Mouse (Mus musculus): ENCODE data around the gene Pclo. TPM values are rescaled to one million over a fixed set of nuclear protein-coding genes. Genes with fewer than 3 reads are reported as not detected.
"Not testable (repeated sequence)": the region's sequence is repeated elsewhere in the genome, so short reads cannot be mapped to it uniquely, and the experiment has no call there.

Pclo gene
- 2.8 and 3.6 TPM in 2 replicates for polyA plus RNA-seq (2014; fragmentation: Nextera tagmentation; extraction: Ambion mirVana)

- Histone ChIP-seq H3K36me3 (ENCODE audit: control insufficient read depth, insufficient read depth, low read length) (no peaks in the 10 kb centered on the region), H3K4me3 (ENCODE audit: low read depth, low read length) (peak within 1 kb of the TSS; percentile 79), H3K4me2 (ENCODE audit: low read depth) (peak within 1 kb of the TSS; percentile 60), H3K9ac (ENCODE audit: low read length) (peak within 1 kb of the TSS; percentile 82), H3K9me3 (ENCODE audit: control insufficient read depth, low read length) (no peaks in the 10 kb centered on the region), H3K27ac (ENCODE audit: low read depth, low read length) (peak within 1 kb of the TSS; percentile 96), H3K4me1 (ENCODE audit: control insufficient read depth, insufficient read depth, low read length) (no peaks in the 10 kb centered on the region; the same call in 1 of the 2 replicates), H3K27me3 (ENCODE audit: control insufficient read depth, insufficient read depth, low read length) (no peaks in the 10 kb centered on the region)
- ATAC-seq (ENCODE audit: insufficient read depth, low FRiP score, low TSS enrichment) (peak; percentile 97), DNase-seq (ENCODE audit: low spot score) (peak; percentile 90)
- under 1% methylated on average over 83 of the region's 89 CpGs for WGBS
These were observed at the start of gene Pclo for GRCm38 (mm10) chr5:14514631-14515523. Gene Pclo (plus strand): TSS chr5:14514918.

- H3K36me3 ChIP-seq (ENCODE audit: control insufficient read depth, insufficient read depth, low read length); H3K4me1 ChIP-seq (ENCODE audit: control insufficient read depth, insufficient read depth, low read length); ATAC-seq (ENCODE audit: insufficient read depth, low FRiP score, low TSS enrichment); H3K9ac ChIP-seq (ENCODE audit: low read length); H3K4me3 ChIP-seq (ENCODE audit: low read depth, low read length); H3K27me3 ChIP-seq (ENCODE audit: control insufficient read depth, insufficient read depth, low read length); H3K4me2 ChIP-seq (ENCODE audit: low read depth); H3K27ac ChIP-seq (ENCODE audit: low read depth, low read length); DNase-seq (ENCODE audit: low spot score); H3K9me3 ChIP-seq (ENCODE audit: control insufficient read depth, low read length): not testable (repeated sequence)
- WGBS, result 67% methylated on average over 2 of the region's 2 CpGs
These were observed 20.3 kb upstream of the Pclo start for GRCm38 (mm10) chr5:14494431-14494830.

GRCm38 (mm10) chr5:14508522-14508921, 6.2 kb upstream of the Pclo start:
- Histone ChIP-seq H3K27ac (ENCODE audit: low read depth, low read length) (no peak overlapping the region), H3K4me2 (ENCODE audit: low read depth) (no peak overlapping the region), H3K27me3 (ENCODE audit: control insufficient read depth, insufficient read depth, low read length) (no peaks in the 10 kb centered on the region), H3K9me3 (ENCODE audit: control insufficient read depth, low read length) (no peaks in the 10 kb centered on the region), H3K9ac (ENCODE audit: low read length) (no peak overlapping the region), H3K4me3 (ENCODE audit: low read depth, low read length) (no peak overlapping the region), H3K4me1 (ENCODE audit: control insufficient read depth, insufficient read depth, low read length) (no peaks in the 10 kb centered on the region), H3K36me3 (ENCODE audit: control insufficient read depth, insufficient read depth, low read length) (no peaks in the 10 kb centered on the region)
- DNase-seq (ENCODE audit: low spot score), result no peak
- 85% methylated on average over 1 of the region's 1 CpGs for WGBS
- ATAC-seq (ENCODE audit: insufficient read depth, low FRiP score, low TSS enrichment), result no peak

- no peaks in the 10 kb centered on the region for H3K36me3 ChIP-seq (ENCODE audit: control insufficient read depth, insufficient read depth, low read length)
These were observed 5.1 kb upstream of the Pclo start for GRCm38 (mm10) chr5:14509621-14510020.

GRCm38 (mm10) chr5:14518131-14518832, 3.6 kb downstream of the Pclo start:
- ATAC-seq (ENCODE audit: insufficient read depth, low FRiP score, low TSS enrichment), result no peak
- WGBS, result 73% methylated on average over 4 of the region's 4 CpGs
- no peak overlapping the region for H3K4me3 ChIP-seq (ENCODE audit: low read depth, low read length)

More at GRCm38 (mm10) chr5:14509621-14510020, 5.1 kb upstream of the Pclo start:
- Histone ChIP-seq H3K4me3 (ENCODE audit: low read depth, low read length) (no peak overlapping the region), H3K27me3 (ENCODE audit: control insufficient read depth, insufficient read depth, low read length) (no peaks in the 10 kb centered on the region), H3K4me1 (ENCODE audit: control insufficient read depth, insufficient read depth, low read length) (no peaks in the 10 kb centered on the region), H3K9me3 (ENCODE audit: control insufficient read depth, low read length) (no peaks in the 10 kb centered on the region), H3K9ac (ENCODE audit: low read length) (no peak overlapping the region), H3K4me2 (ENCODE audit: low read depth) (no peak overlapping the region), H3K27ac (ENCODE audit: low read depth, low read length) (no peak overlapping the region)
- 80% methylated on average over 1 of the region's 1 CpGs for WGBS
- ATAC-seq (ENCODE audit: insufficient read depth, low FRiP score, low TSS enrichment) (no peak), DNase-seq (ENCODE audit: low spot score) (no peak)

GRCm38 (mm10) chr5:14522006-14522405, 7.3 kb downstream of the Pclo start:
- 81% methylated on average over 4 of the region's 4 CpGs for WGBS
- no peak overlapping the region for H3K27ac ChIP-seq (ENCODE audit: low read depth, low read length)
- no peak overlapping the region for H3K4me2 ChIP-seq (ENCODE audit: low read depth)

More at GRCm38 (mm10) chr5:14518131-14518832, 3.6 kb downstream of the Pclo start:
- Histone ChIP-seq H3K9ac (ENCODE audit: low read length) (no peak overlapping the region), H3K36me3 (ENCODE audit: control insufficient read depth, insufficient read depth, low read length) (no peaks in the 10 kb centered on the region), H3K27ac (ENCODE audit: low read depth, low read length) (no peak overlapping the region), H3K4me1 (ENCODE audit: control insufficient read depth, insufficient read depth, low read length) (no peaks in the 10 kb centered on the region; the same call in 1 of the 2 replicates), H3K27me3 (ENCODE audit: control insufficient read depth, insufficient read depth, low read length) (no peaks in the 10 kb centered on the region), H3K9me3 (ENCODE audit: control insufficient read depth, low read length) (no peaks in the 10 kb centered on the region), H3K4me2 (ENCODE audit: low read depth) (no peak overlapping the region)
- no peak for DNase-seq (ENCODE audit: low spot score)

GRCm38 (mm10) chr5:14526038-14526437, 11.3 kb downstream of the Pclo start:
- Histone ChIP-seq H3K4me1 (ENCODE audit: control insufficient read depth, insufficient read depth, low read length) (no peaks in the 10 kb centered on the region), H3K4me2 (ENCODE audit: low read depth) (no peak overlapping the region), H3K27ac (ENCODE audit: low read depth, low read length) (no peak overlapping the region), H3K27me3 (ENCODE audit: control insufficient read depth, insufficient read depth, low read length) (no peaks in the 10 kb centered on the region), H3K9ac (ENCODE audit: low read length) (no peak overlapping the region), H3K36me3 (ENCODE audit: control insufficient read depth, insufficient read depth, low read length) (no peaks in the 10 kb centered on the region), H3K9me3 (ENCODE audit: control insufficient read depth, low read length) (no peaks in the 10 kb centered on the region), H3K4me3 (ENCODE audit: low read depth, low read length) (no peak overlapping the region)
- ATAC-seq (ENCODE audit: insufficient read depth, low FRiP score, low TSS enrichment) (no peak), DNase-seq (ENCODE audit: low spot score) (no peak)

More at GRCm38 (mm10) chr5:14522006-14522405, 7.3 kb downstream of the Pclo start:
- Histone ChIP-seq H3K4me1 (ENCODE audit: control insufficient read depth, insufficient read depth, low read length) (no peaks in the 10 kb centered on the region), H3K27me3 (ENCODE audit: control insufficient read depth, insufficient read depth, low read length) (no peaks in the 10 kb centered on the region), H3K36me3 (ENCODE audit: control insufficient read depth, insufficient read depth, low read length) (no peaks in the 10 kb centered on the region), H3K9ac (ENCODE audit: low read length) (no peak overlapping the region), H3K4me3 (ENCODE audit: low read depth, low read length) (no peak overlapping the region), H3K9me3 (ENCODE audit: control insufficient read depth, low read length) (no peaks in the 10 kb centered on the region)
- no peak for DNase-seq (ENCODE audit: low spot score)
- ATAC-seq (ENCODE audit: insufficient read depth, low FRiP score, low TSS enrichment), result no peak

GRCm38 (mm10) chr5:14527796-14528195, 13.1 kb downstream of the Pclo start:
- DNase-seq (ENCODE audit: low spot score) (no peak), ATAC-seq (ENCODE audit: insufficient read depth, low FRiP score, low TSS enrichment) (no peak)
- H3K36me3 ChIP-seq (ENCODE audit: control insufficient read depth, insufficient read depth, low read length), result no peaks in the 10 kb centered on the region
- H3K27me3 ChIP-seq (ENCODE audit: control insufficient read depth, insufficient read depth, low read length), result no peaks in the 10 kb centered on the region
- 41% methylated on average over 1 of the region's 1 CpGs for WGBS
- H3K4me2 ChIP-seq (ENCODE audit: low read depth), result no peak overlapping the region
- no peak overlapping the region for H3K9ac ChIP-seq (ENCODE audit: low read length)
- no peak overlapping the region for H3K27ac ChIP-seq (ENCODE audit: low read depth, low read length)
- H3K4me3 ChIP-seq (ENCODE audit: low read depth, low read length), result no peak overlapping the region
- no peaks in the 10 kb centered on the region for H3K9me3 ChIP-seq (ENCODE audit: control insufficient read depth, low read length)
- no peaks in the 10 kb centered on the region for H3K4me1 ChIP-seq (ENCODE audit: control insufficient read depth, insufficient read depth, low read length)

All from neural tube, embryonic 11.5 days (tissue).